Mouse (Mus musculus) urinary bladder, adult 2 months (tissue): ENCODE measurements at regions not wholly inside any gene's neighbourhood (a gene's known extent, or its start where the extent isn't known, plus 50 kb on each side); places are given as distances from the start of the nearest gene placed in this dataset.
"Not testable (repeated sequence)": the region's sequence is repeated elsewhere in the genome, so short reads cannot be mapped to it uniquely, and the experiment has no call there.

Experiments used
- DNase-seq: peaks from one replicate; pipeline ENCODE4 v3.0.0; 2022; ENCODE audit warnings: low spot score

DNA sequence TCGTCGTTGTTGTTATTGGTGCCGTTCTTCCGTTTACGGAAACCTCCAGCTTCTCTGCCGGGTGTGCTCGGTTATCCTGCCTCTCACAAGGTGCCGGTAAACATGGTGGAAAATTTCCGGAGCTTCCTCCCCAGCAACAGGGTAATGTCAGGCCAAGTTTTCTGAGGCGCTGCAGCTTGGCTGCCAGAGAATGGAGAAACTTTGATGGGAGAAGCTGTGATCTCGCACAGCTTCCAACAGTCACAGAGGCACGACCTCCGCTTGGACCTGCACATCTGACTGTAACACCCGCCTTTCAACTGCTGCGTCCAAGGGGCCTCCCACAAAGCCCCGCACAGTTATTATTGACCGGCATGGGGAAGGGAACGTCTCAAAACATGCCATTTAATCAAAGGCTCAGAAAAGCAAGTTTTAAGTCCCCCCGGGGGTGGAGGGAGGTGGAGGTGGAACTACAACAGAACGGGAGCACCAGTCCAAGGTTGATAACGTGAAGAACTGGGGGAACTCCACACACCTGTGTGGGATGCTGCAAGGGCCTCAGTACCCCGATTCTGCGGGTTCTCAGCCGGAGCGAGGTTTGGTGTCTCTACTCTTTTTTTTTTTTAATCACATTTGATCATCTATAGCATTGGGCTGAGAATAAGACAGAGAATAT is 299.1 kb downstream of the Vrk1 start:
- no peak for DNase-seq

DNA sequence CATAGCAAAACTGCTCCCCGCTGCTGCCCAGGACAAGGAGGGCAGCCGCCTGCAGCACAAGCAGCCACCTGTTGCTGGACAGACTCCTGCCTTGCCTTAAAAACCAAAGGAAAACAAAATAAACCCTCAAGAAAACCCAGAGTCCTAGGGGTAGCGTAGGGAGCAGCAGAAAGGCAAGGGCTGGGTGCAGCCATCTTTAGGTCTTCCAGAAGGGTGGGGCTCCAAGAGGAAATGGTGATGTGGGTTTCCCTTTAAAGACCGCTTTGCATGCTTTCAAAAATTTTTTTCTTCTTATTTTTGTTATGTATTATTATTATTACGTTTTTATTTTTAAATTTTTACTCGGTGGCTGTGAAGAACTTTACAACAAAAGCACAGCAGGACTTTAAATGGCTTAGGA is 300.1 kb downstream of the Vrk1 start:
- DNase-seq: no peak

- no peak for DNase-seq
Observed at GRCm38 (mm10) chr12:106310585-106311319, 300.7 kb downstream of the Vrk1 start.

- no peak for DNase-seq
Observed at GRCm38 (mm10) chr12:106311320-106311825, 301.3 kb downstream of the Vrk1 start.

DNA sequence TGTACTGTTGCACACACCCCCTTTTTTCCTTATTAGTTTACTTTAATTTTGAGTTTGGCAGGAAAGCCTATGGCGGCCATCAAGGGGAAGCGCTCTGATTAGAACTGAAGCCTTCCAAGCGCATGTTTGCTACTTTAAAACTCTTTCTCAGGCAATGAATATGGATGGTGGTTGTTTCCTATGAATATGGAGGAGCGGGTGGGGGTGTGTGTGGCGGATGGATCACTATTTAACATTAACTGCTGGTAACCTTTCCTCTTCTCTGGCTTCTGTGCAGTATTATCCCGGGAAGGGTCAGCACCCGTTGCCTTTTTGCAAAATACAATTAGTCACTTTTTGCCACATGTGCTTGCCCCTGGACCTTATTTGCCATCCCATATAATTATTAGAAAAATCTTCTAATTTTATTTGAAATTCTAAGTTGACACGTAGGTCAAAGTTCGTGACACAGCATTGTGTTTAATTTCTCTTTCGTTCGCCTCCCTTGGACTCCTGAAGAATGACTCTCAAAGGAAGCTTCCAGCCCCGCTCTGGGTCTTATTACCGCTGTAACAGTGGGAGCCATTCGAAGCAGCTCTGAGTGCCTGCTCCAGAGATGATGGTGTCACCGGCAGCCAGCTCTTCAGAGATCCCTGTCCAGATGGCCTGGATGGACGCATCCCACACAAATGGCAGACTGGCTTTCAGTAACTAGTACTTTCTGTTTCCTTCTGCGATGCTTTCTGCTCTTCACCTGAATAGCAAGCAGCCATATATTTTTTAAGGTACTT is 302.0 kb downstream of the Vrk1 start:
- no peak for DNase-seq

DNA sequence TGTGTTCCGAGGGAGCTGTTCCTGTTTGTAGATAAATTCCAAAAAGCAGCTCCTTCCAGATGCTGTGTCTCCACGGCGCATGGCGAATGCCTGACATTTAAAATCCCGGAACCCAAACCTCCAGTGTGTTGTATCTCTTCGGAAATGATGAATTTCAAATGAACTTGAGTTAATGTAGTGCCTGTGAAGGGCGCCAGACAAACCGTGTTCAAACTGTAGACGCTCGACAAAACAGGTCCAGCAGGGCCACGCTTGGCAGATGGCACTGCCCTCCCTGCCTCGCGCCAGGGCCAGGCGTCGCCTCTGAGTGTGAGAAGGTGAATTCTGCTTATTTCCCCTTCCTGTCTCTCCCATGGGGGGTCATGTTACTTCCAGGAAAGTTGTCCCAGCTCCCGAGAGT is 307.7 kb downstream of the Vrk1 start:
- DNase-seq: no peak

GRCm38 (mm10) chr12:106321511-106321910 is 311.5 kb downstream of the Vrk1 start:
- no peak for DNase-seq

DNA sequence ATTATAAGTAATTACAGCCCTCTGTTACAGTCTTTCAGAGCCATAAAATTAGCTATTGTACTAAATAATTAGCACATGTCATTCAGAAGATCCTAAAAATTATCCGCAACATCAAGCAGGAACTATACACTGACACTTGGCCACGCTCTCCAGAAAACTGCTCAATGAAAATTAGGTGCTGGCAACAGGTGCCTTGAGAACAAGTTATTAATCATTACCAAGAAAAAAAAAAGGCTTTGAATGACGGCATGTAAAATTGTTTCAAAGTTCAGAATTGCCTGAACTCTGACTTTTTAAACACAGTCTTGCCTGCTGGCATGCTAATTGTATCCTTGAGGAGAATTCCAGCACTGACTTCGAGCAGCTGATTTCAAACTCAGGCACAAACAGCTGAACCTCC is 316.6 kb downstream of the Vrk1 start:
- DNase-seq: no peak

- no peak for DNase-seq
Observed at GRCm38 (mm10) chr12:106327351-106327750, 317.3 kb downstream of the Vrk1 start.

DNA sequence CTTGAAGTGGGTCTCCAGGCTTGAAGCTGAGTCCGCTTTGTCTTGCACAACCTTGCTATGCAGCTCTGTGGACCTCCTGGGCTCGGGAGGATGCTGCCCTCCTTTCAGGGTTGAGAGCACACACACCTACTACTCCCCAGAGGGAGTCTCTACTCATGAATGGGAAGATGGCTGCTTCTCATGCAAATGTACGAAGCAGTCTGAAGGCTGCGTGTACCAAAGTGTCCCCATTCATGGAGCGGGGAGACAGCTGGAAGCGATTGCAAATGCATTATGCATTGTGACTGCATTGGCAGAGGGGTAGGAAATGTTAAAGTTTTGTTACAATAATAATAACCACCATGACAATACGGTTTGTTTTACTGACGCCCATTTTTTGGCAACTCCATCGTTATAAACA is 347.8 kb downstream of the Vrk1 start:
- DNase-seq: no peak

GRCm38 (mm10) chr12:106361646-106362045 is 351.6 kb downstream of the Vrk1 start:
- DNase-seq: not testable (repeated sequence)

- DNase-seq: no peak
Observed at GRCm38 (mm10) chr12:106374840-106375375, 364.9 kb downstream of the Vrk1 start.

- no peak for DNase-seq
Observed at GRCm38 (mm10) chr12:106375886-106376285, 365.9 kb downstream of the Vrk1 start.

GRCm38 (mm10) chr12:106376783-106377182 is 366.8 kb downstream of the Vrk1 start:
- no peak for DNase-seq

GRCm38 (mm10) chr12:106377281-106377680 is 367.3 kb downstream of the Vrk1 start:
- no peak for DNase-seq

DNA sequence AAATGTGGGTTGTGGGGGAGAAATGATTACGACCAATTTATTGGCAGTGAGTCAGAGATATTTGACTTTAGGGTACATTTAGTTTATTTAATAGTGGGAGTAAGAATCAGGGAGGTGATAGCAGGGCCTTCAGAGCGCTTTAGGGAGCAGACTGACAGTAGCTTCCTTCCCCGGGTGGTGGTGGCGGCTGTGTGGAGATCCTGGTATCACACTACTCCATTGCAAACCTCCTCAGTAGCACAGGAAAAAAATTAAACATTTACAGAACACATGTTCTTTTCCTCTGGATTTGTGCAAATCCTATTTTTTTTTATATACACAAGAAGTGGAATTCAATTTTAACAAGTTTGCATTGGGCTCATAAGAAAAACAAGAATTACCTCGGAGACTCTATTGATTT is 367.7 kb downstream of the Vrk1 start:
- DNase-seq: no peak

GRCm38 (mm10) chr12:106378303-106379075 is 368.5 kb downstream of the Vrk1 start:
- no peak for DNase-seq

DNA sequence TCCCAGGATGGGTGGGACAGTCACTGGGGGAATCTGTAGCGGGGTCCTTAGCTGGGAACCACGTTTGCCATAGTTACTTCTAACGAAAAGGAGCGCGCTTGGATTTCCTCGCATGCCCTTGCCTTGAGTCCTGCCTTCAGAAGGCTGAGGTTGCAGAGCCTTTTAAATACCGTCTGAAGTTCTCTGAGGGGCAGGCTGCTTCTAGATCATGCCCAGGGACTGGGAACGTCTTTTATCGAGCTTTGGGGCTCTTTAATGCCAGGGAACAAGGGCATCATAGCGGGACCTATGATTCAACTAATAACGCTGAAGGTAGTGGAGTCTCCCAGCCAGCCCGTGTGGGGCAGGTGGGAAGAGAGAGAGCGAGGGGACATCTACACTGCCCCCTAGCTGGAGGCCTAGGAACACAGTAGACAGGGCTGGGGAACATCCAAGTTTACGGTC is 369.1 kb downstream of the Vrk1 start:
- no peak for DNase-seq

GRCm38 (mm10) chr12:106379779-106380178 is 369.8 kb downstream of the Vrk1 start:
- no peak for DNase-seq

DNA sequence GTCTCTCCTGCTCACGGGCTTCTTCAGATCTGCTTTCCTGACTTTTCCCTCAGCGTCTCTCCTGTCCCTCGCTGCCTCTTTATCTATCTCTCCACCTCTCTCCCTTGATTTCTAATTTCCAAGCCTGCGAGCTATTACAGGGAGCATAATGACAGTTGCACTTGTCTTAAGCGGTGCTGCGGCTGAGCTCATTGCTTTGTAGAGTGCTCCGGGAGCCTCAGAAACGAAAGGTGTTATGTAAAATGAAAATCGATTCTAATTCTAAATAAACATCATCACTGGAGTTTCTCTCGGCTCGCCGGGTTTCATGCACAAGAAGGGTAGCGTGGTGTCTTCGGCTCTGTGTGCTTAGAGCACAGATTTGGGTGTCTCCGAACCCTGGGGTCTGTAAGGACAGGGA is 371.8 kb downstream of the Vrk1 start:
- no peak for DNase-seq

- DNase-seq: no peak
Observed at GRCm38 (mm10) chr12:106389214-106389613, 379.2 kb downstream of the Vrk1 start.
